Mouse (Mus musculus) embryonic facial prominence, embryonic 15.5 days (tissue): Measurements from ENCODE around the gene Atg13. TPM values are rescaled to one million over a fixed set of nuclear protein-coding genes. Genes with fewer than 3 reads are reported as not detected.

Source experiments
- ATAC-seq: fragments of 200-750 bp; cut with Nextera tagmentation; 2 replicates; pipeline ENCODE4 v1.8.0; 2017; ENCODE audit warnings: low read depth, moderate TSS enrichment; ENCODE audit not compliant: insufficient number of reproducible peaks, low FRiP score, low TSS enrichment
- H3K27ac ChIP-seq: fragments of 300-500 bp; sonication (generic); replicated peaks from 2 replicates; pipeline ENCODE4 v1.5.1; 2015; ENCODE audit warnings: mild to moderate bottlenecking, inconsistent platforms
- H3K27me3 ChIP-seq: fragments of 300-500 bp; sonication (generic); 2 replicates; pipeline ENCODE4 v1.6.1; 2015; ENCODE audit warnings: inconsistent platforms
- H3K36me3 ChIP-seq: fragments of 300-500 bp; sonication (generic); 2 replicates; pipeline ENCODE4 v1.6.1; 2015; ENCODE audit warnings: mild to moderate bottlenecking, inconsistent platforms
- H3K4me1 ChIP-seq: fragments of 300-500 bp; sonication (generic); 2 replicates; pipeline ENCODE4 v1.6.1; 2015; ENCODE audit warnings: inconsistent platforms
- H3K4me2 ChIP-seq: fragments of 300-500 bp; sonication (generic); replicated peaks from 2 replicates; pipeline ENCODE4 v1.6.1; 2015; ENCODE audit warnings: mild to moderate bottlenecking, inconsistent platforms
- H3K4me3 ChIP-seq: fragments of 300-500 bp; sonication (generic); replicated peaks from 2 replicates; pipeline ENCODE4 v1.5.1; 2015; ENCODE audit warnings: mild to moderate bottlenecking, inconsistent platforms
- H3K9ac ChIP-seq: fragments of 300-500 bp; sonication (generic); 2 replicates; pipeline ENCODE4 v1.6.1; 2015; ENCODE audit warnings: inconsistent platforms
- H3K9me3 ChIP-seq: fragments of 300-500 bp; sonication (generic); replicated peaks from 2 replicates; pipeline ENCODE4 v1.6.1; 2016; ENCODE audit warnings: inconsistent platforms
- WGBS: fragments of 180-500 bp; shearing (Covaris S2); methylation state at CpG from one replicate; pipeline ENCODE4 v1.1.7; 2015; 5-methylcytosine and 5-hydroxymethylcytosine counted together
- polyA plus RNA-seq: library from polyadenylated mRNA; unstranded; fragments of >200 nt; fragmentation: Nextera tagmentation; extraction: Ambion mirVana; gene quantifications from 2 replicates; pipeline ENCODE4 v1.2.1, GENCODE M21; 2015

The Atg13 gene
- polyA plus RNA-seq, 1 experiment from 2014 or later: 33.5 TPM

DNA sequence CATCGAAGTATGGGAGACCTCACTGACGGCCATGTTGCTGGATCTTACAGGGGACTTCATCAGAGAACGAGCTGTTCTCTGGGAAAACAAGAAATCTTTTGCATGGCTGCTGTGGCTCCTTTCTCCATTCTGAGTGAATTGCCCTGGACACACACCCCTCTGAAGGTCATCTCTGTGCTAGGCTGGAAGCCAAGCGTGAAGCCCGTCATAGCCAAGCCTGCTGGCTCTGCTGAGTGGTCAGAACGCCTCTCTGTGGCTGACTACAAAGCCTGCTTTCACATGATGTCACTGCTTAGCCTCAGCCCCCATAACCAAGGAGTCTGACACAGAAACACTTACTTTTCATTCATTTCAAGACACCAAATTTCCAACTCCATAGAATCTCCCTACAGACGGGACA is 20.9 kb downstream of the Atg13 start:
- no peak overlapping the region for H3K4me2 ChIP-seq
- 80% methylated on average over 7 of the region's 7 CpGs for WGBS
- peaks cover 46% of the 10 kb centered on the region for H3K36me3 ChIP-seq
- H3K9me3 ChIP-seq: no peaks in the 10 kb centered on the region
- H3K4me1 ChIP-seq: no peaks in the 10 kb centered on the region
- H3K27ac ChIP-seq: no peak overlapping the region
- ATAC-seq: no peak
- H3K4me3 ChIP-seq: no peak overlapping the region
- no peaks in the 10 kb centered on the region for H3K27me3 ChIP-seq
- H3K9ac ChIP-seq: no peak overlapping the region

DNA sequence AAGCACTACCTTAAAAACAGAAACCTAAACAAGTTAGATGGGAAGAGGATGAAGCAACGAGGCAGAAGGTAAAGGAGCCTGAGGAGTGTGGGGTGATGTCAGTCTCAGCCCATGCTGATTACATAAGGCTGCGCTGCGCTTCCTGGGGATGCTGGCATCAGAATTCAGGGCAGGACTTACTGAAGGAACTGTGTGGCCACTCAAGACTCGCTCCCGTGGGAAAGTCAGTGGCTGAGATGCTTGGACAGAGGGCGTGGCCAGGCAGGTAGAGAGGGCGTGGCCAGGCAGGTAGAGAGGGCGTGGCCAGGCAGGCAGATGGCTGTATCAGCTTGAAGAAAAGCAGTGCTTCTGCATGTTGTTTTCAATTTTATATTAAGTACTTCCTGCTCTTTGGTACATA is 26.5 kb downstream of the Atg13 start:
- ATAC-seq: no peak
- Histone ChIP-seq H3K36me3 (peaks cover 69% of the 10 kb centered on the region), H3K4me3 (no peak overlapping the region), H3K4me2 (no peak overlapping the region), H3K4me1 (no peaks in the 10 kb centered on the region), H3K27me3 (no peaks in the 10 kb centered on the region), H3K27ac (no peak overlapping the region), H3K9ac (no peak overlapping the region), H3K9me3 (no peaks in the 10 kb centered on the region)
- 76% methylated on average over 8 of the region's 8 CpGs for WGBS

GRCm38 (mm10) chr2:91682850-91683249 is 27.5 kb downstream of the Atg13 start:
- 0 out of 2 replicates have a peak, but pooled peaks have one; percentile 43 for ATAC-seq
- H3K36me3 ChIP-seq: peaks cover 72% of the 10 kb centered on the region
- no peak overlapping the region for H3K27ac ChIP-seq

GRCm38 (mm10) chr2:91676961-91677360 is 33.4 kb downstream of the Atg13 start:
- no peaks in the 10 kb centered on the region for H3K4me1 ChIP-seq
- peaks cover 88% of the 10 kb centered on the region for H3K36me3 ChIP-seq
- no peaks in the 10 kb centered on the region for H3K27me3 ChIP-seq
- H3K9me3 ChIP-seq: no peaks in the 10 kb centered on the region
- H3K4me3 ChIP-seq: no peak overlapping the region
- no peak for ATAC-seq
- no peak overlapping the region; the same call in 1 of the 2 replicates for H3K27ac ChIP-seq
- H3K9ac ChIP-seq: no peak overlapping the region
- no peak overlapping the region for H3K4me2 ChIP-seq

More at GRCm38 (mm10) chr2:91682850-91683249, 27.5 kb downstream of the Atg13 start:
- no peaks in the 10 kb centered on the region for H3K27me3 ChIP-seq
- no peaks in the 10 kb centered on the region for H3K9me3 ChIP-seq
- H3K9ac ChIP-seq: no peak overlapping the region
- WGBS: 42% methylated on average over 4 of the region's 4 CpGs
- H3K4me3 ChIP-seq: no peak overlapping the region
- no peak overlapping the region for H3K4me2 ChIP-seq
- H3K4me1 ChIP-seq: no peaks in the 10 kb centered on the region

DNA sequence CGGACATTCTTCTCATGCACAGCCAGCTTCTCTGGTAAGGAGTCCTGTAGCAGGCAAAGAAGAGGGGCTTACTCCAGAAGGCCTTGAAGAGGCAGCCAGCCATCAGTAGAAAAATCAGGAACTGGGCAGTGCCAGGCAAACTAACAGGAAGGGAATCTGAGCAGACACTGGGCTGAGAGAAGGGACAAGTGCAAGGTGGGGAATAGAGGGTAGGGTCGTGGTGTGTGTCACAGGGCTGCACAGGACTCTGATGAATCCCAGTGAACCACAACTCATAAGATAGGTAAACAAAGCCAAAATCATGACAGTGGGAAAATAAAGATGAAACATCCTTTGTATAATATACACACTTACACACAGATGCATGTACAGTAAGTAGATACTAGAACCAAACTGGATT is 34.0 kb downstream of the Atg13 start:
- Histone ChIP-seq H3K4me1 (no peaks in the 10 kb centered on the region), H3K36me3 (peaks cover 90% of the 10 kb centered on the region), H3K27ac (no peak overlapping the region), H3K27me3 (no peaks in the 10 kb centered on the region), H3K9me3 (no peaks in the 10 kb centered on the region), H3K4me3 (no peak overlapping the region), H3K4me2 (no peak overlapping the region), H3K9ac (no peak overlapping the region)
- whole genome bisulfite sequencing: 71% methylated on average over 2 of the region's 2 CpGs
- no peak for ATAC-seq

GRCm38 (mm10) chr2:91674895-91675294 is 35.5 kb downstream of the Atg13 start:
- Histone ChIP-seq H3K36me3 (peaks cover 91% of the 10 kb centered on the region), H3K4me3 (no peak overlapping the region), H3K27me3 (no peaks in the 10 kb centered on the region), H3K27ac (no peak overlapping the region), H3K4me1 (no peaks in the 10 kb centered on the region), H3K9me3 (no peaks in the 10 kb centered on the region), H3K9ac (no peak overlapping the region), H3K4me2 (no peak overlapping the region)
- 75% methylated on average over 5 of the region's 5 CpGs for WGBS
- ATAC-seq: no peak

DNA sequence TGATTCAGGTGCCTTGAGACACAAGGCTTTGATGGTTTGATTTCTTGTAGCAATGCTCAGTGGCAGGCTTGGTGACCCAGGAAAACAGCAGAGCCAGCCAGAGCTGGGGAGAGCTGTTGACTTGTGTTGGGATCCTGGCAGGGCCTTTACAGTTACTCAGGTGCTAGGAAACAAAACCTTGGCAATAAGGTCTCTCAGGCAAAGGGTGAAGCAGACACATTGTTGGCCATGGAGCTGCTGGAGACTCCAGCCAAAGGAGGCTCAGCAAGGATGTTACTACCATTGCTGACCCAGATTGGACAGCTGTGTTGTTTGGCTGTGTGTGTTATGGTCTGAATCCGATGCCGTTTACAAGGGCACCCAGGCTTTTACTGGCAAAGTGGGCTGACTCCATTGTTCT is 36.8 kb downstream of the Atg13 start:
- Histone ChIP-seq H3K36me3 (peaks cover 94% of the 10 kb centered on the region), H3K27me3 (no peaks in the 10 kb centered on the region), H3K9me3 (no peaks in the 10 kb centered on the region), H3K9ac (no peak overlapping the region), H3K27ac (no peak overlapping the region), H3K4me1 (no peaks in the 10 kb centered on the region), H3K4me2 (no peak overlapping the region), H3K4me3 (no peak overlapping the region)
- WGBS: 88% methylated on average over 2 of the region's 2 CpGs
- no peak for ATAC-seq

DNA sequence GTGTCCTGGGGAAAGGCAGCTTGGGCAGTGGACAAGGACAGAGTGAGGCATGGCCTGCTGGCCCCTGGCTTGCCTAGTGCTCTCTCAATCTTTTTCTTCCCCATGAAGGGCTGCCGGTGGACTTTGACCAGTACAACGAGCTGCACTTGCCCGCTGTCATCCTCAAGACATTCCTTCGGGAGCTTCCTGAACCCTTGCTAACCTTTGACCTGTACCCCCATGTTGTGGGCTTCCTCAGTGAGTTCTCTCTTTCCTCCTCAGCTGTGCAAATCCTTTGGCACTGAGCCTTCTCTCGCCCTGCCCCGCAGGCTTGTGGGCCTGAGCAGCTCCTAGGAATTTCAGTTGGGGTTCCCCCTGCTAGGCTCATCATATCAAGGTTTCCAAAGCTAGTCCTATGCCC is 40.3 kb downstream of the Atg13 start:
- Histone ChIP-seq H3K9me3 (no peaks in the 10 kb centered on the region), H3K27ac (no peak overlapping the region), H3K4me3 (no peak overlapping the region), H3K36me3 (peaks cover 90% of the 10 kb centered on the region), H3K4me1 (no peaks in the 10 kb centered on the region), H3K4me2 (no peak overlapping the region), H3K9ac (no peak overlapping the region), H3K27me3 (no peaks in the 10 kb centered on the region)
- no peak for ATAC-seq
- 91% methylated on average over 6 of the region's 6 CpGs for WGBS

DNA sequence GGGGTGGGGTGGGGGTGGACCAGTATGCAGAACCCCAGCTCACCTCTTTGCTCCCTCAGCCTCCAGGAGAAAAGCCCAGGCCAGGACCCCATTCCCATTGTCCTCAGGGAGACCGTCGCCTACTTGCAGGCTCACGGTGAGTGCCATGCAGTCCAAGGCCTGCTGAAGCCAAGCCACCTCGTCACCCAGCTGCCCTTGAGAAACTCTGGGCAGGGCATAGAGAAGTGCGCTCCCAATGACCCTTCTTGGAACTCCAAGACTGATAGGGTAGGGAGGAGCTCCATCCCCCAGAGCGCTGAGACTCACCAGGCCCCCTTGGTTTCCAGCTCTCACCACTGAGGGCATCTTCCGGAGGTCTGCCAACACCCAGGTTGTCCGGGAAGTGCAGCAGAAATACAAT is 41.0 kb downstream of the Atg13 start:
- ATAC-seq: no peak
- Histone ChIP-seq H3K27me3 (no peaks in the 10 kb centered on the region), H3K4me2 (no peak overlapping the region), H3K27ac (no peak overlapping the region), H3K9ac (no peak overlapping the region), H3K4me3 (no peak overlapping the region), H3K36me3 (peaks cover 90% of the 10 kb centered on the region), H3K9me3 (no peaks in the 10 kb centered on the region), H3K4me1 (no peaks in the 10 kb centered on the region)
- WGBS: 90% methylated on average over 8 of the region's 8 CpGs

DNA sequence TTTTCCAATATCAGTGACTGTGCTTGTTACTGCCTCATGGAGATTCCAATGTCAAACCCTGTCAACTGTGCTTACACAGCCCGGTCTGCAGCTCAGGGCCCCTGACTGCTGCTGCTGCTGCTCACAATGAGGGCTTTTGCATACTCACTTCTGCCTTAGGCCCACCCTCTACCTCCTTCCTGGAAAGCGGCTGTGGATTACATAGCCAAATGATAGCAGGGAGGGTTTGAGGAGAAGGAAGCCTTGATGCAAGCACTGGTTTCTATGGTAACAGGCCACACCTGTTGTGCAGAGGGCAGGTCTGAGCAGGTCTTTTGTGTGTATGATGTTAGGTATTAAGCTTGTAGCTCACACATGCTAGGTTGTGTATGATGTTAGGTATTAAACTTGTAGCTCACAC is 42.6 kb downstream of the Atg13 start:
- H3K4me1 ChIP-seq: no peaks in the 10 kb centered on the region
- no peak overlapping the region for H3K27ac ChIP-seq
- H3K9ac ChIP-seq: no peak overlapping the region
- H3K36me3 ChIP-seq: peaks cover 93% of the 10 kb centered on the region
- ATAC-seq: no peak
- H3K4me2 ChIP-seq: no peak overlapping the region
- H3K9me3 ChIP-seq: no peaks in the 10 kb centered on the region
- WGBS: 56% methylated on average over 2 of the region's 2 CpGs
- H3K27me3 ChIP-seq: no peaks in the 10 kb centered on the region
- no peak overlapping the region for H3K4me3 ChIP-seq

DNA sequence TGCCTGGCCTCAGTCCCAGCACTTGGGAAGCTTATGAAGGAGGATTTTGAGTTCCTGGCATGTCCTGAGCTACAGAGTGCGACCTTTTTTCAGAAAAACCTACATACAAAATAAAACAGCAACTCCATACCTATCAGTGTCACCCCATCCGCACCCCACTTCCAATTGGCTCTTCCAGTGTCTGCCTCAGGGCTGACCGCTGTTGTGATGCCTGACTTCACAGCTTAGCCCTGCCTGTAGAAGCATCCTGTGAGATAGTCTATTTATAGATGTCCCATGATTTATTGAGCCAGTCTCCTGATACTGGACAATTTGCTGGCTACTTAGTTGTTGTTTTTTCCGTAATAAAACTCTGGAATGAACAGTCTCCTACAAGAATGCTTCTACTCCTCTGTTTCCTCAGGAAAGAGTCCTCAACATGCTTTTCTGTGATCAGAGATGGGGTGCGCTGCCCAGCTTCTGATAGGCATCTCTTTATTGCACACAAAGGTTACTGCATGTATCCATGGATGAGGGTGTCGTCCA is 43.9 kb downstream of the Atg13 start:
- 95% methylated on average over 6 of the region's 6 CpGs for WGBS
- Histone ChIP-seq H3K4me1 (no peaks in the 10 kb centered on the region), H3K4me2 (no peak overlapping the region), H3K9me3 (no peaks in the 10 kb centered on the region), H3K27ac (no peak overlapping the region), H3K9ac (no peak overlapping the region), H3K27me3 (no peaks in the 10 kb centered on the region), H3K36me3 (peaks cover 92% of the 10 kb centered on the region), H3K4me3 (no peak overlapping the region)
- no peak for ATAC-seq

DNA sequence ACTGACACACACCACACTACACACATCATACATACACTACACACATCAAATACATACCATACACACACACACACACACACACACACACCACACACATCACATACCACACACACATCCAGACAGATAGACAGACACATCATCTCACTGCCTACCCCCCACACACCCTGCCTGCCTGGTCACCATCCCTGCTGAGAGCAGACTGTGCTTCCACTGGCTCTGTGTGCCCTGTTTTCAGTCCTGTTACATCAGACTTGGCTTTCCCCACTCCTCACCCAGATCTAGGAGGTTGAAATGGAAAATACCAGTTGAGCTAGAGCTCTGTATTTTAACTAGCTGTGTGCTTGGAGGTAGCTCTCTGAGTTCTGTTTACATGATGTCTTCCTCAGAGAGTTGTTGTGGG is 45.6 kb downstream of the Atg13 start:
- H3K36me3 ChIP-seq: peaks cover 86% of the 10 kb centered on the region
- no peak overlapping the region for H3K4me2 ChIP-seq
- no peak overlapping the region for H3K9ac ChIP-seq

More for the DNA sequence above, 45.6 kb downstream of the Atg13 start:
- Histone ChIP-seq H3K4me1 (no peaks in the 10 kb centered on the region), H3K9me3 (no peaks in the 10 kb centered on the region), H3K27ac (no peak overlapping the region), H3K27me3 (no peaks in the 10 kb centered on the region), H3K4me3 (no peak overlapping the region)
- ATAC-seq: no peak
